Mouse (Mus musculus): ENCODE measurements around the gene Gm4869. TPM values are rescaled to one million over a fixed set of nuclear protein-coding genes. Genes with fewer than 3 reads are reported as not detected.

Gm4869 gene
- polyA plus RNA-seq (2011; ENCODE audit: insufficient read length, low read depth, missing spikeins) = not detected in 2 replicates

GRCm38 (mm10) chr5:140445345-140445744 lies at the start of gene Gm4869:
Gm4869 (plus strand) TSS chr5:140445645.
- Histone ChIP-seq H3K27ac (ENCODE audit: insufficient read depth, low read length) (no peak within 1 kb of the TSS), H3K4me3 (ENCODE audit: insufficient read depth, low read length) (no peak within 1 kb of the TSS), H3K4me1 (ENCODE audit: control insufficient read depth, insufficient read depth, low read length) (no peaks in the 10 kb centered on the region)
- TF ChIP-seq POLR2A (IDR thresholded peaks at IDR 0.05; ENCODE audit: low read depth, low read length) (no peak), CTCF (IDR thresholded peaks at IDR 0.05; ENCODE audit: borderline replicate concordance, insufficient read depth, low read length) (no peak)

- H3K27ac ChIP-seq (ENCODE audit: insufficient read depth, low read length) = no peak overlapping the region
Observed at GRCm38 (mm10) chr5:140396166-140396940, 49.1 kb upstream of the Gm4869 start.

GRCm38 (mm10) chr5:140402640-140403270 lies 42.7 kb upstream of the Gm4869 start:
- H3K27ac ChIP-seq (ENCODE audit: insufficient read depth, low read length) = no peak overlapping the region
- no peak for TF ChIP-seq CTCF (IDR thresholded peaks at IDR 0.05; ENCODE audit: borderline replicate concordance, insufficient read depth, low read length)
- no peak for TF ChIP-seq POLR2A (IDR thresholded peaks at IDR 0.05; ENCODE audit: low read depth, low read length)
- H3K4me3 ChIP-seq (ENCODE audit: insufficient read depth, low read length) = no peak overlapping the region
- no peaks in the 10 kb centered on the region for H3K4me1 ChIP-seq (ENCODE audit: control insufficient read depth, insufficient read depth, low read length)

More at GRCm38 (mm10) chr5:140396166-140396940, 49.1 kb upstream of the Gm4869 start:
- Histone ChIP-seq H3K4me1 (ENCODE audit: control insufficient read depth, insufficient read depth, low read length) (no peaks in the 10 kb centered on the region), H3K4me3 (ENCODE audit: insufficient read depth, low read length) (no peak overlapping the region)
- peak; percentile 73; the same call in 1 of the 2 replicates for TF ChIP-seq CTCF (IDR thresholded peaks at IDR 0.05; ENCODE audit: borderline replicate concordance, insufficient read depth, low read length)
- TF ChIP-seq POLR2A (IDR thresholded peaks at IDR 0.05; ENCODE audit: low read depth, low read length) = no peak

GRCm38 (mm10) chr5:140405126-140405525 lies 40.3 kb upstream of the Gm4869 start:
- H3K4me1 ChIP-seq (ENCODE audit: control insufficient read depth, insufficient read depth, low read length) = no peaks in the 10 kb centered on the region
- TF ChIP-seq POLR2A (IDR thresholded peaks at IDR 0.05; ENCODE audit: low read depth, low read length) (no peak), CTCF (IDR thresholded peaks at IDR 0.05; ENCODE audit: borderline replicate concordance, insufficient read depth, low read length) (no peak)
- no peak overlapping the region for H3K27ac ChIP-seq (ENCODE audit: insufficient read depth, low read length)
- no peak overlapping the region for H3K4me3 ChIP-seq (ENCODE audit: insufficient read depth, low read length)

GRCm38 (mm10) chr5:140406666-140407065 lies 38.8 kb upstream of the Gm4869 start:
- Histone ChIP-seq H3K27ac (ENCODE audit: insufficient read depth, low read length) (no peak overlapping the region), H3K4me3 (ENCODE audit: insufficient read depth, low read length) (no peak overlapping the region)
- TF ChIP-seq CTCF (IDR thresholded peaks at IDR 0.05; ENCODE audit: borderline replicate concordance, insufficient read depth, low read length) (no peak), POLR2A (IDR thresholded peaks at IDR 0.05; ENCODE audit: low read depth, low read length) (no peak)

GRCm38 (mm10) chr5:140408801-140409200 lies 36.6 kb upstream of the Gm4869 start:
- Histone ChIP-seq H3K4me1 (ENCODE audit: control insufficient read depth, insufficient read depth, low read length) (no peaks in the 10 kb centered on the region), H3K4me3 (ENCODE audit: insufficient read depth, low read length) (no peak overlapping the region), H3K27ac (ENCODE audit: insufficient read depth, low read length) (no peak overlapping the region)
- TF ChIP-seq CTCF (IDR thresholded peaks at IDR 0.05; ENCODE audit: borderline replicate concordance, insufficient read depth, low read length) (no peak), POLR2A (IDR thresholded peaks at IDR 0.05; ENCODE audit: low read depth, low read length) (no peak)

More at GRCm38 (mm10) chr5:140406666-140407065, 38.8 kb upstream of the Gm4869 start:
- H3K4me1 ChIP-seq (ENCODE audit: control insufficient read depth, insufficient read depth, low read length) = no peaks in the 10 kb centered on the region

- no peaks in the 10 kb centered on the region for H3K4me1 ChIP-seq (ENCODE audit: control insufficient read depth, insufficient read depth, low read length)
- TF ChIP-seq CTCF (IDR thresholded peaks at IDR 0.05; ENCODE audit: borderline replicate concordance, insufficient read depth, low read length) (peak; percentile 64; the same call in 1 of the 2 replicates), POLR2A (IDR thresholded peaks at IDR 0.05; ENCODE audit: low read depth, low read length) (no peak)
- no peak overlapping the region for H3K4me3 ChIP-seq (ENCODE audit: insufficient read depth, low read length)
- H3K27ac ChIP-seq (ENCODE audit: insufficient read depth, low read length) = no peak overlapping the region
Observed at GRCm38 (mm10) chr5:140411339-140411738, 34.1 kb upstream of the Gm4869 start.

- TF ChIP-seq CTCF (IDR thresholded peaks at IDR 0.05; ENCODE audit: borderline replicate concordance, insufficient read depth, low read length) = no peak
- TF ChIP-seq POLR2A (IDR thresholded peaks at IDR 0.05; ENCODE audit: low read depth, low read length) = no peak
- H3K4me3 ChIP-seq (ENCODE audit: insufficient read depth, low read length) = no peak overlapping the region
- no peaks in the 10 kb centered on the region for H3K4me1 ChIP-seq (ENCODE audit: control insufficient read depth, insufficient read depth, low read length)
- H3K27ac ChIP-seq (ENCODE audit: insufficient read depth, low read length) = no peak overlapping the region
Observed at GRCm38 (mm10) chr5:140414647-140415046, 30.8 kb upstream of the Gm4869 start.

- peak overlapping the region; percentile 84 for H3K4me3 ChIP-seq (ENCODE audit: insufficient read depth, low read length)
- no peak for TF ChIP-seq CTCF (IDR thresholded peaks at IDR 0.05; ENCODE audit: borderline replicate concordance, insufficient read depth, low read length)
- TF ChIP-seq POLR2A (IDR thresholded peaks at IDR 0.05; ENCODE audit: low read depth, low read length) = no peak; the same call in 1 of the 2 replicates
- peak overlapping the region; percentile 89 for H3K27ac ChIP-seq (ENCODE audit: insufficient read depth, low read length)
- H3K4me1 ChIP-seq (ENCODE audit: control insufficient read depth, insufficient read depth, low read length) = no peaks in the 10 kb centered on the region
Observed at GRCm38 (mm10) chr5:140418106-140418488, 27.3 kb upstream of the Gm4869 start.
